Mouse (Mus musculus): ENCODE data around the gene Prkci.

- TF ChIP-seq GATA1 (IDR thresholded peaks at IDR 0.05; ENCODE audit: borderline replicate concordance, low read length): no peak
- TF ChIP-seq FLI1 (IDR thresholded peaks at IDR 0.05; ENCODE audit: low read length): no peak
Measured at GRCm38 (mm10) chr3:30987396-30988318, 7.9 kb upstream of the Prkci start.
